Mouse (Mus musculus) myocyte (in vitro differentiated cells): ENCODE results near the gene Gm11938.

ENCODE experiments used
- CEBPB ChIP-seq: IDR thresholded peaks from 2 replicates; pipeline ENCODE4 v1.6.1; 2011; ENCODE audit warnings: mild to moderate bottlenecking, moderate library complexity; ENCODE audit not compliant: poor library complexity, insufficient read depth, severe bottlenecking
- E2F4 ChIP-seq: IDR thresholded peaks from one replicate; pipeline ENCODE4 v1.6.1; 2011; ENCODE audit warnings: mild to moderate bottlenecking, control low read depth, moderate library complexity; ENCODE audit not compliant: insufficient read depth
- MAX ChIP-seq: IDR thresholded peaks from one replicate; pipeline ENCODE4 v1.6.1; 2011; ENCODE audit warnings: low read depth, mild to moderate bottlenecking, control low read depth
- MYOD1 ChIP-seq, 3 experiments: IDR thresholded peaks; one replicate each; pipeline ENCODE4 v1.6.1; 2011; ENCODE audit warnings: control low read depth in 2 of 3, low read depth in 2 of 3, mild to moderate bottlenecking in 2 of 3, moderate library complexity in 1 of 3; ENCODE audit not compliant: insufficient read length in 2 of 3, control insufficient read depth in 1 of 3
- MYOG ChIP-seq, 3 experiments: IDR thresholded peaks; one replicate each; pipeline ENCODE4 v1.6.1; 2011; ENCODE audit warnings: control low read depth in 2 of 3, low read depth in 2 of 3, mild to moderate bottlenecking in 2 of 3; ENCODE audit not compliant: insufficient read length in 2 of 3, control insufficient read depth in 1 of 3, insufficient read depth in 1 of 3
- POLR2A ChIP-seq: IDR thresholded peaks from one replicate; pipeline ENCODE4 v1.6.1; 2011; ENCODE audit warnings: low read depth, mild to moderate bottlenecking, control low read depth, moderate library complexity; ENCODE audit not compliant: insufficient read length
- POLR2AphosphoS2 ChIP-seq: IDR thresholded peaks from one replicate; pipeline ENCODE4 v1.6.1; 2011; ENCODE audit warnings: low read depth, control low read depth; ENCODE audit not compliant: insufficient read length
- SRF ChIP-seq: IDR thresholded peaks from one replicate; pipeline ENCODE4 v1.6.1; 2011; ENCODE audit warnings: low read depth; ENCODE audit not compliant: control insufficient read depth, insufficient read length
- TCF12 ChIP-seq: IDR thresholded peaks from one replicate; pipeline ENCODE4 v1.6.1; 2011; ENCODE audit warnings: mild to moderate bottlenecking, control low read depth; ENCODE audit not compliant: poor library complexity, insufficient read depth, severe bottlenecking
- USF1 ChIP-seq: IDR thresholded peaks from one replicate; pipeline ENCODE4 v1.6.1; 2011; ENCODE audit warnings: low read depth, mild to moderate bottlenecking, control low read depth, moderate library complexity

DNA sequence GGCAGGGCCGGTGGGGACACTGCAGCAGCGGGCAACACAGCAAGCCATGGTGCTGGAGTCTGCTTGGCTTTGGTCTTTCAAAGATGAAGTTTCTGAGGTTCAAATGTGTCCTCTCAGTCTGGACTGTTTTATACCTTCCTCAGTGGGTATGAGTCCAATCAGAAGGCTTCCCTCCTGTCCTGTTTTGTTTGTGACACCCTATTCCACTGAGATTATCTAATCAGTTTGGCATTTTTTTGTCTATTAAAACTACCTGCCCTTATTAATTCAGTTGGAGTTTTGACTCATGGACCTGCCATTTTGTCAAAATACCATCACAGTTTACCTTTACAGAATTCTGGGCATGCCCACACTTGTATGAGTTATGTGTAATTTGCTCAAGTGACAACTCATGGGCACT, 46.4 kb downstream of the Gm11938 start, which contains the start of gene Krtap3-2:
- no peak for TF ChIP-seq USF1
- TF ChIP-seq MYOG (IDR thresholded peaks at IDR 0.05; ENCODE audit: control insufficient read depth in 1 of 3, insufficient read depth in 1 of 3, insufficient read length in 2 of 3, low read depth in 2 of 3): no peak
- no peak for TF ChIP-seq POLR2A
- TF ChIP-seq POLR2AphosphoS2: no peak
- no peak for TF ChIP-seq MYOD1 (IDR thresholded peaks at IDR 0.05; ENCODE audit: control insufficient read depth in 1 of 3, insufficient read length in 2 of 3, low read depth in 2 of 3)
- TF ChIP-seq MAX: no peak
- no peak for TF ChIP-seq E2F4
- TF ChIP-seq CEBPB: no peak
- no peak for TF ChIP-seq SRF
- no peak for TF ChIP-seq TCF12
